Mouse (Mus musculus): ENCODE measurements around the gene Dmc1. TPM values are rescaled to one million over a fixed set of nuclear protein-coding genes. Genes with fewer than 3 reads are reported as not detected.

Dmc1 gene
- polyA plus RNA-seq, 1 experiment, result 1.2 TPM

DNA sequence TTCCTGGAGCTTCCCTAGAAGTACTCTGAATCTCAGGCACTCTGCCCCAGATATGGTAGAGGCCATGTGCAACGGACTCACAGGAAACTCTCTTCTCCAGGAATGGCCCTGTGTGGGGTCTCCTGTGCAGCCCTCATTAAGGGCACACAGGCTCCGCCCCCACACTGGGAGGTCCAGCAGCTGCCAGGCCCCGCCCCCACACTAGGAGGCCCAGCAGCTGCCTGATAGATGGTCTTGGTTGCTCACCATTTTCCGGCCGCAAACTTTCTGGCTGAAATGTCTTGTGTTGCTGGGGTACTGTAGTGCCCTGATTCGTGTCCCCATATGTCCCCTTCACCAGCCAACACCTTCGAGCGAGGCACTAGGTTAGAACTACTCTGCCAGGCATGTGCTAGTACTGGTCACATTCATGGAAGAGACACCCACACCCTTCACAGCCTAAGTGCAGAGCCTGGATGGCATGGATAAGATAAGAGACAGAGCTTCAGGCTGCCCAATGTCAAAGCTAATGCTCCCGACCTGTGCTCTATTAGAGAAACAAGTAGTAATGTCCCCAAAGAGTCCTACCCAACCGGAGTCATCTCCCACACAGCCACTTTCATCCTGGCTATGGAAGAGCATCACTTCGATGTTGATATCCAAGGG, 15.0 kb upstream of the Dmc1 start:
- Histone ChIP-seq H3K4me3 (replicated peaks; ENCODE audit: insufficient read depth, low read depth, low read length) (no peak overlapping the region), H3K27ac (ENCODE audit: insufficient read depth, low read length) (no peak overlapping the region), H3K4me1 (ENCODE audit: control insufficient read depth, insufficient read depth, low read length) (no peaks in the 10 kb centered on the region), H3K27me3 (ENCODE audit: control insufficient read depth, insufficient read depth, low read length) (no peaks in the 10 kb centered on the region)
- TF ChIP-seq POLR2A (IDR thresholded peaks at IDR 0.05; ENCODE audit: borderline replicate concordance, insufficient read depth, low read length) (no peak), CTCF (IDR thresholded peaks at IDR 0.05; ENCODE audit: borderline replicate concordance, insufficient read depth, low read depth, low read length) (no peak)
- no peak for DNase-seq
- WGBS, result 66% methylated on average over 11 of the region's 11 CpGs

DNA sequence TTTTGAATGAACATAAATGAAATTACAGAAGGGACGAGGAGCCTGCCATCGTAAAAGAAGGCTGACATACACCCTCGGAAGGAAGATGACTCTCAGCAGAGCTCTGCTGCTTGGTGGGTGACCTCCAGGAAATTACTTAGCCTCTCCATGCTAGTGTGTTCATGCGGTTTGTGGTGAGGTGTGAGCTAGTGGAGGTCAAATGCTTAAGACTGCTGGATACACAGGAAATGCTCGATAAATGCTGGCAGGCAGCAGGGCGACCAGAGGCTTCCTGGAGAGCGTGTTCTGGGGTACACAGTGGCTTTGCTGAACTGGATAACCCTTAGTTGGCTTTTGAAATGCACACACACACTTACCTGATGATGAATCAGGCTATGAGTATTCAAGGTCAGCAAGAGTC, 13.5 kb upstream of the Dmc1 start:
- DNase-seq, result no peak
- TF ChIP-seq CTCF (IDR thresholded peaks at IDR 0.05; ENCODE audit: borderline replicate concordance, insufficient read depth, low read depth, low read length) (no peak), POLR2A (IDR thresholded peaks at IDR 0.05; ENCODE audit: borderline replicate concordance, insufficient read depth, low read length) (no peak)
- Histone ChIP-seq H3K27me3 (ENCODE audit: control insufficient read depth, insufficient read depth, low read length) (no peaks in the 10 kb centered on the region), H3K27ac (ENCODE audit: insufficient read depth, low read length) (no peak overlapping the region), H3K4me1 (ENCODE audit: control insufficient read depth, insufficient read depth, low read length) (no peaks in the 10 kb centered on the region), H3K4me3 (replicated peaks; ENCODE audit: insufficient read depth, low read depth, low read length) (no peak overlapping the region)
- WGBS, result 90% methylated on average over 7 of the region's 7 CpGs

GRCm38 (mm10) chr15:79617135-79617534, 12.2 kb upstream of the Dmc1 start:
- WGBS, result 87% methylated on average over 11 of the region's 11 CpGs
- no peak for DNase-seq
- Histone ChIP-seq H3K4me1 (ENCODE audit: control insufficient read depth, insufficient read depth, low read length) (no peaks in the 10 kb centered on the region), H3K27ac (ENCODE audit: insufficient read depth, low read length) (no peak overlapping the region), H3K4me3 (replicated peaks; ENCODE audit: insufficient read depth, low read depth, low read length) (no peak overlapping the region), H3K27me3 (ENCODE audit: control insufficient read depth, insufficient read depth, low read length) (no peaks in the 10 kb centered on the region)
- no peak for TF ChIP-seq POLR2A (IDR thresholded peaks at IDR 0.05; ENCODE audit: borderline replicate concordance, insufficient read depth, low read length)
- TF ChIP-seq CTCF (IDR thresholded peaks at IDR 0.05; ENCODE audit: borderline replicate concordance, insufficient read depth, low read depth, low read length), result no peak

GRCm38 (mm10) chr15:79616729-79617128, 11.8 kb upstream of the Dmc1 start:
- Histone ChIP-seq H3K27me3 (ENCODE audit: control insufficient read depth, insufficient read depth, low read length) (no peaks in the 10 kb centered on the region), H3K4me3 (replicated peaks; ENCODE audit: insufficient read depth, low read depth, low read length) (no peak overlapping the region), H3K27ac (ENCODE audit: insufficient read depth, low read length) (no peak overlapping the region), H3K4me1 (ENCODE audit: control insufficient read depth, insufficient read depth, low read length) (no peaks in the 10 kb centered on the region)
- TF ChIP-seq CTCF (IDR thresholded peaks at IDR 0.05; ENCODE audit: borderline replicate concordance, insufficient read depth, low read depth, low read length) (no peak), POLR2A (IDR thresholded peaks at IDR 0.05; ENCODE audit: borderline replicate concordance, insufficient read depth, low read length) (no peak)
- 87% methylated on average over 5 of the region's 5 CpGs for WGBS
- DNase-seq, result no peak

DNA sequence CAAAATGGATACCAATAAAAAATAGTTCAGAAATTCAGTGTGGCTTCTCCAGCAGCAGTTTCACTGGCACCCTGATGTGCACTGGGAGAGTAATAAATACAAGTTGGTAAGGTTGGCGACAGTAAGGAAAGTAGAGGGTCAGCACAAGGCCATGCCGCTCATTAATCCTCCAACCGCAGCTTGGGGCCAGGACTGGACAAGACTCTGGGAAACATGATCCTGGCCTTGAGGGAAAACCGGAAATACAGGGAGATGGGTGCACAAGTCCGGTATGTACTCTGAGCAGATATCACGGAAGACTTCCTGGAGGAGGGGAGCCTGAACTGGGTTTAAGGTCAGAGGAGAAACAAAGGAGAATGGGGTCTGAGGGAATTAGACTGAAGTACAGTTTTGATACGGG, 10.6 kb upstream of the Dmc1 start:
- H3K27ac ChIP-seq (ENCODE audit: insufficient read depth, low read length), result no peak overlapping the region
- no peak overlapping the region for H3K4me3 ChIP-seq (replicated peaks; ENCODE audit: insufficient read depth, low read depth, low read length)
- TF ChIP-seq POLR2A (IDR thresholded peaks at IDR 0.05; ENCODE audit: borderline replicate concordance, insufficient read depth, low read length), result no peak
- no peak for TF ChIP-seq CTCF (IDR thresholded peaks at IDR 0.05; ENCODE audit: borderline replicate concordance, insufficient read depth, low read depth, low read length)
- no peak for DNase-seq
- no peaks in the 10 kb centered on the region for H3K27me3 ChIP-seq (ENCODE audit: control insufficient read depth, insufficient read depth, low read length)
- no peaks in the 10 kb centered on the region for H3K4me1 ChIP-seq (ENCODE audit: control insufficient read depth, insufficient read depth, low read length)
- 92% methylated on average over 7 of the region's 7 CpGs for WGBS

GRCm38 (mm10) chr15:79609226-79609625, 4.3 kb upstream of the Dmc1 start:
- H3K4me3 ChIP-seq (replicated peaks; ENCODE audit: insufficient read depth, low read depth, low read length), result no peak overlapping the region
- H3K4me1 ChIP-seq (ENCODE audit: control insufficient read depth, insufficient read depth, low read length), result no peaks in the 10 kb centered on the region
- H3K27ac ChIP-seq (ENCODE audit: insufficient read depth, low read length), result no peak overlapping the region
- no peaks in the 10 kb centered on the region for H3K27me3 ChIP-seq (ENCODE audit: control insufficient read depth, insufficient read depth, low read length)
- DNase-seq, result no peak
- WGBS, result 92% methylated on average over 2 of the region's 2 CpGs
- no peak for TF ChIP-seq CTCF (IDR thresholded peaks at IDR 0.05; ENCODE audit: borderline replicate concordance, insufficient read depth, low read depth, low read length)
- TF ChIP-seq POLR2A (IDR thresholded peaks at IDR 0.05; ENCODE audit: borderline replicate concordance, insufficient read depth, low read length), result no peak

DNA sequence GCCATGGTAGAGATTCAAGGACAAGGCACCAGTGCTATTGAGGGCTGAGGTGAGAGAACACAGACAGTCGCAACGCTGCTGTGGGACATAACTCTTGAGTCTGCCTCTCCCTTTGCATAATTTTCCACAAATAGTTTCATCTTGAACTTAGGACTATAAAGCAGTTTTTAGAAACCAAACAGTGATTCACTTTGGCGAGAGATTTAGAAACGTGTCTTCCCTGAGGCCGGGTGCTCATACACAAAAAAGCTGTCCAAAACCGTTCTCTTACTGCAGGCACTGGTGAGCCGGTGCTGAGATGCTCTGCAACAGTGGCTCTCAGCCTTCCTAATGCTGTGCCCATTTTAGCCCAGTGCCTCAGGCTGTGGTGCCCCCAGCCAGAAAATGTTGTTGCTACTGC, 3.3 kb upstream of the Dmc1 start:
- Histone ChIP-seq H3K27me3 (ENCODE audit: control insufficient read depth, insufficient read depth, low read length) (no peaks in the 10 kb centered on the region), H3K4me1 (ENCODE audit: control insufficient read depth, insufficient read depth, low read length) (no peaks in the 10 kb centered on the region), H3K4me3 (replicated peaks; ENCODE audit: insufficient read depth, low read depth, low read length) (no peak overlapping the region), H3K27ac (ENCODE audit: insufficient read depth, low read length) (no peak overlapping the region)
- TF ChIP-seq POLR2A (IDR thresholded peaks at IDR 0.05; ENCODE audit: borderline replicate concordance, insufficient read depth, low read length) (no peak), CTCF (IDR thresholded peaks at IDR 0.05; ENCODE audit: borderline replicate concordance, insufficient read depth, low read depth, low read length) (no peak)
- DNase-seq, result no peak
- 76% methylated on average over 7 of the region's 7 CpGs for WGBS

- Histone ChIP-seq H3K4me1 (ENCODE audit: control insufficient read depth, insufficient read depth, low read length) (no peaks in the 10 kb centered on the region), H3K27me3 (ENCODE audit: control insufficient read depth, insufficient read depth, low read length) (no peaks in the 10 kb centered on the region), H3K27ac (ENCODE audit: insufficient read depth, low read length) (no peak overlapping the region), H3K4me3 (replicated peaks; ENCODE audit: insufficient read depth, low read depth, low read length) (no peak overlapping the region)
- WGBS, result 58% methylated on average over 2 of the region's 2 CpGs
- TF ChIP-seq CTCF (IDR thresholded peaks at IDR 0.05; ENCODE audit: borderline replicate concordance, insufficient read depth, low read depth, low read length) (peak; percentile 24; the same call in 1 of the 2 replicates), POLR2A (IDR thresholded peaks at IDR 0.05; ENCODE audit: borderline replicate concordance, insufficient read depth, low read length) (no peak)
- DNase-seq, result no peak
These were observed 2.8 kb upstream of the Dmc1 start for GRCm38 (mm10) chr15:79607757-79608156.

Data from cerebellum, adult 2 months (tissue).